Comparison of ENCODE assay signal across 23 mouse cellular contexts in the genomic region with DNA sequence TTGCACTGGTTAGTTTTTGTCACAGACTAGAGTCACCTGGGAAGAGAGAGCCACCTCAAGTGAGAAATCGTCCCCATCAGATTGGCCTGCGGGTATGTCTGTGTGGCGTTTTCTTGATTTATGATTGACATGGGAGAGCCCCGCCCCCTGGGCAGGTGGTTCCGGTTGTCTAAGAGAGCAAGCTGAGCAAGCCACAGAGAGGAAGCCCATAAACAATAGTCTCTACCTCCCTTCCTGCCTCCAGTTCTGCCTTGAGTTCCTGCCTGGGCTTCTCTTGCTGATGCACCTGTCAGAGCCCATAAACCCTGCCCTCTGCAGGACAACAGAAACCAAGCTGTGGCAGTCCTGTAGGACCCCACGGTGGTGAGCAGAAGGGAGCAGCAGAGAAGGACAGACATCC. TPM values are rescaled to one million over a fixed set of nuclear protein-coding genes. Genes with fewer than 3 reads are reported as not detected.
A peak's percentile ranks its signal among the peaks of the same experiment; 100 is the strongest.
DNase-seq lines count a peak whose midpoint lies in the region; ATAC-seq and TF ChIP-seq lines count a peak whose summit lies in the region.
"Had no signal": no experiment of that assay in that cellular context is flagged by ENCODE, and none has a peak within 500 bp of the region (broad histone marks: within the 10 kb centered on the region; RNA-seq: fewer than 3 reads in every experiment).

No protein-coding gene starts in this region.

- TF ChIP-seq CTCF in lung, postnatal 0 days (IDR thresholded peaks at IDR 0.05): 0 out of 2 replicates have a peak, but pooled peaks have one; percentile 2

- TF ChIP-seq EP300 in lung, postnatal 0 days (IDR thresholded peaks at IDR 0.05): no peak

- peaks cover 14% of the 10 kb centered on the region; the same call in 1 of the 2 replicates for H3K27me3 ChIP-seq in lung, postnatal 0 days (replicated peaks; ENCODE audit: insufficient read depth, low read length)
- H3K27me3 ChIP-seq: Patski had no signal

- intact Hi-C loops in left cerebral cortex, postnatal 10 days (cut with DNase I): no loop called here

- no peaks in the 10 kb centered on the region for H3K36me3 ChIP-seq in lung, postnatal 0 days (ENCODE audit: insufficient read depth, low read length)
- H3K36me3 ChIP-seq: embryonic facial prominence, embryonic 12.5 days; forebrain, embryonic 15.5 days; heart, embryonic 13.5 days; hindbrain, embryonic 12.5 days had no signal

- no peak overlapping the region for H3K9ac ChIP-seq in lung, postnatal 0 days (replicated peaks; ENCODE audit: low read depth)
- H3K9ac ChIP-seq: embryonic facial prominence, embryonic 12.5 days; forebrain, embryonic 15.5 days; heart, embryonic 13.5 days; hindbrain, embryonic 12.5 days had no signal

- no peak for DNase-seq in lung, postnatal 0 days (ENCODE audit: low spot score)
- DNase-seq in lung, adult 18-20 months: no peak
- DNase-seq in 416B (ENCODE audit: low read depth): peak; percentile 57
- peak; percentile 63 for DNase-seq in R1 (ENCODE audit: low read depth, low spot score)
- DNase-seq in left cerebral cortex, postnatal 10 days (ENCODE audit: extremely low spot score in 1 of 2, low spot score in 2 of 2): no peak
- no peak for DNase-seq in urinary bladder, adult 2 months (ENCODE audit: low spot score)
- DNase-seq in liver: no peak
- DNase-seq: adrenal gland, adult 8-10 months; adrenal gland, postnatal 36 days; cerebellum, adult 8-10 months; cerebellum, postnatal 14 days; gastrocnemius, postnatal 14 days; heart, postnatal 36 days had no signal

- no peaks in the 10 kb centered on the region for H3K4me1 ChIP-seq in lung, postnatal 0 days (ENCODE audit: insufficient read depth, low read depth, low read length)
- H3K4me1 ChIP-seq: heart, embryonic 13.5 days; hindbrain, embryonic 12.5 days had no signal

- no peak overlapping the region for H3K4me3 ChIP-seq in lung, postnatal 0 days (ENCODE audit: low read depth, low read length)
- H3K4me3 ChIP-seq: embryonic facial prominence, embryonic 12.5 days; forebrain, embryonic 15.5 days; heart, embryonic 13.5 days; hindbrain, embryonic 12.5 days had no signal

- no peaks in the 10 kb centered on the region for H3K9me3 ChIP-seq in lung, postnatal 0 days (ENCODE audit: low read length)
- H3K9me3 ChIP-seq: embryonic facial prominence, embryonic 12.5 days; forebrain, embryonic 15.5 days; heart, embryonic 13.5 days; hindbrain, embryonic 12.5 days had no signal

- no peak for ATAC-seq in lung, postnatal 0 days
- ATAC-seq in hematopoietic stem cell, adult 5-6 weeks (replicated peaks in 1 of 2; ENCODE audit: insufficient read depth in 1 of 2, low FRiP score in 2 of 2, low TSS enrichment in 1 of 2, low read depth in 1 of 2, poor library complexity in 2 of 2, severe bottlenecking in 2 of 2): peak; percentile 54 to 74; a peak in 3 of 4 replicates
- ATAC-seq: forebrain, embryonic 15.5 days; hindbrain, embryonic 16.5 days; Patski had no signal

- 50% methylated on average over 6 of the region's 6 CpGs for WGBS in lung, postnatal 0 days

- H3K4me2 ChIP-seq in lung, postnatal 0 days (replicated peaks; ENCODE audit: low read depth, low read length): no peak overlapping the region
- H3K4me2 ChIP-seq: embryonic facial prominence, embryonic 12.5 days; forebrain, embryonic 15.5 days; heart, embryonic 13.5 days; hindbrain, embryonic 12.5 days had no signal

- no peak overlapping the region for H3K27ac ChIP-seq in lung, postnatal 0 days (ENCODE audit: low read length)
- H3K27ac ChIP-seq: embryonic facial prominence, embryonic 12.5 days; forebrain, embryonic 15.5 days; heart, embryonic 13.5 days; hindbrain, embryonic 12.5 days had no signal

RNA-seq across cellular contexts. Expression of gene Dlx4, which starts 12.7 kb away (rescaled TPM):
- polyA plus RNA-seq in lung, postnatal 0 days (2015; fragmentation: Nextera tagmentation; extraction: Ambion mirVana): 0.55 and 0.79 TPM in 2 replicates
- total RNA-seq in hematopoietic stem cell, adult 5-6 weeks (2017): not detected in 2 replicates
- not detected for total RNA-seq in left cerebral cortex, postnatal 10 days (2021)
- polyA plus RNA-seq in urinary bladder, adult 2 months (2012; rRNA removed): 0.27 and 0.36 TPM in 2 replicates
- total RNA-seq: adrenal gland, postnatal 36 days; gastrocnemius, postnatal 14 days; heart, postnatal 36 days had no signal
- polyA plus RNA-seq: forebrain, embryonic 15.5 days; hindbrain, embryonic 16.5 days; intestine, embryonic 14.5 days had no signal

RNA-seq across cellular contexts. Expression of gene Dlx3, which starts 13.4 kb away (rescaled TPM):
- polyA plus RNA-seq in lung, postnatal 0 days (2015; fragmentation: Nextera tagmentation; extraction: Ambion mirVana): 0.05 TPM in 1 of 2 replicates, not detected in the other
- total RNA-seq in hematopoietic stem cell, adult 5-6 weeks (2017): 0.25 TPM in 1 of 2 replicates, not detected in the other
- total RNA-seq in left cerebral cortex, postnatal 10 days (2021): not detected
- 0.39 and 0.41 TPM in 2 replicates for polyA plus RNA-seq in urinary bladder, adult 2 months (2012; rRNA removed)
- total RNA-seq: adrenal gland, adult 8-10 months; adrenal gland, postnatal 36 days; gastrocnemius, postnatal 14 days; heart, postnatal 36 days had no signal
- polyA plus RNA-seq: cortical plate, adult 2 months; forebrain, embryonic 15.5 days; heart, embryonic 13.5 days; heart, postnatal 0 days; Patski had no signal

RNA-seq across cellular contexts. Expression of gene Itga3, which starts 56.7 kb away (rescaled TPM):
- polyA plus RNA-seq in lung, postnatal 0 days (2015; fragmentation: Nextera tagmentation; extraction: Ambion mirVana): 44.3 and 63.1 TPM in 2 replicates
- total RNA-seq in hematopoietic stem cell, adult 5-6 weeks (2017): 2.5 and 4.6 TPM in 2 replicates
- total RNA-seq in left cerebral cortex, postnatal 10 days (2021): 10 to 100 TPM; 13.6 to 16.2 TPM
- polyA plus RNA-seq in urinary bladder, adult 2 months (2012; rRNA removed): 55.1 and 58.8 TPM in 2 replicates

Comparison
In these comparisons a context has a peak if more than half of its experiments do, and no peak if none do; other contexts are left out.
1. DNase-seq: peak in 416B (single experiment) and R1 (single experiment); none in lung, postnatal 0 days (single experiment), lung, adult 18-20 months (0 of 2), left cerebral cortex, postnatal 10 days (0 of 2), urinary bladder, adult 2 months (single experiment) and liver (single experiment).